Mouse (Mus musculus) liver, embryonic 18 days (tissue): Measurements from ENCODE around the gene Napa. TPM values are rescaled to one million over a fixed set of nuclear protein-coding genes. Genes with fewer than 3 reads are reported as not detected.

ENCODE experiments used
- polyA plus RNA-seq: library from polyadenylated mRNA; depleted of rRNA; stranded (reverse); fragments of >200 nt; gene quantifications from 2 replicates; pipeline ENCODE4 v1.2.3, GENCODE M21; 2012; rRNA removed

Napa gene
- polyA plus RNA-seq = 90.9 and 104 TPM in 2 replicates

DNA sequence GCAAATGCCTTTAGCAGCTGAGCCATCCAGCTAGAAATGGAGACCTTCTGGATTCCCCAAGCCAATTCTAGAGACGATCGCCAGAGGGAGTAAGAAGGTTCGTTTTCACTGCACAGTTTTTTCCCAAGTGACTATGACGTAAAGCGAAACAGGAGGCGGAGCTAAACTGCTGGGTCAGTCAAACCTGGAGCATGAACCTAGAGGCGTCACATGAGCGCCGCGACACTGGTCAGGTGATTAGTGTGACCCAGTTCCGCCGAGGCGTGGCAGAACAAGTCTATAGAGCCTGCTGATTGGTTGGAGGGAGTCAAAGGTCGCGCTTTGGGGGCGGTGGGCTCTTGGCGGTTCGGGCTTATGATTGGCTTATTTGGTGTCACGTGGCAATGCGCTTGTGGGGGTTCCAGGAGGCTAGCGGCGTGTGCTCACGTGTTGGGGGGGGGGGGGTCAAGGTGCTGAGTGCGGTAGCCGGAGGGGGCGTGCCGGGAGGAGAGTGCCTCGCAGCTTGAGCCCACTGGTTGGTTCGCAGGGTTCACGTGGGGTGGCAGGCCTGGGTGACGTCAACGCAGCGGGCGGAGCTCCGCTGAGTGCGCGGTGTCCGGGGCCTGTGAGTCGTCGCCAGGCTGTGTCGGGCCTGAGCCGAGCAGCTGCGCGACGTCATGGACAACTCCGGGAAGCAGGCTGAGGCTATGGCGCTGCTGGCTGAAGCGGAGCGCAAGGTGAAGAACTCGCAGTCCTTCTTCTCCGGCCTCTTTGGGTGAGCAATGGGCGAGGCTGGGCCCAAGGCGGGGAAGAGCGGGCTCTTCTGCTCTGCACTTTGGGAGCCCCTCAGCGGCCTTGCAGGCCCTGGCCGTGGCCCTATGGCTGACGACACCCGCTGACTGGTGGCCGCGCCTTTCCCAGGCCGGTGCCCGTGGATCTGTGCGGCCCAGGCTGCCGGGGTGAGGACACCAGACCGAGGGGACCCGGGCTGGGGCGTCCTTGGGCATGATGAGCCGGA, at the start of gene Napa:
Gene Napa (plus strand): TSS at position 438 of the 997 bp plus-strand sequence.

GRCm38 (mm10) chr7:16061219-16062098, 36.8 kb upstream of the Napa start, which contains the start of gene Zfp541:
Zfp541 (plus strand) TSS chr7:16061814.

GRCm38 (mm10) chr7:16119569-16120261, 21.5 kb downstream of the Napa start, which contains the start of gene Kptn:
Kptn (plus strand) TSS chr7:16119895.

DNA sequence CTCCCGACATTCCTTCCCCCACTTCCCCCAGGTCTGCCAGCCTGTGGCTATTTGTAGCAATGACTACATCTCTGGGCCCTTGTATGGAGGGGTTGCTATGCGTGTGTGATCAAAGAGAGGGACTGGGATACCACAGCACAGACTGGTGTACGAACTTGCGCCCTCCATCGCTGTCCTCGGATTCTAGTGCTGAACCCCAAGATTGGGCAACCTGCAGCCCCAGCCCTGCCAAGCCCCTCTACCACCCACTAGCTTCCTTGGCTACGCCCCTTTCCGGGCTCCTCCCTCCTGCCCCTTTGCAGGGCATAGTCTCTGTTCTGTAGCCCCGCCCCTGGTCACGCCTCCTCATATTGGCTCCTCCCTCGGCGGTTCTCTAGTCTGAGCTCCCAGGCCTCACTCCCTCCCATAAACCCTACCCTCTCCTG, 31.2 kb downstream of the Napa start, which contains the start of gene Slc8a2:
Gene Slc8a2 (plus strand): TSS at position 406 of the 425 bp plus-strand sequence.

Other genes starting within 250 kb of the Napa start
- gene Crx, start 218.5 kb upstream of the Napa start, polyA plus RNA-seq = not detected in 2 replicates
- gene Crxos, start 215.8 kb upstream of the Napa start, polyA plus RNA-seq = not detected in 2 replicates
- gene Selenow, start 176.1 kb upstream of the Napa start, polyA plus RNA-seq = 125 and 142 TPM in 2 replicates
- gene Nop53, start 152.4 kb upstream of the Napa start, polyA plus RNA-seq = 58.0 and 68.6 TPM in 2 replicates
- 2.7 and 3.3 TPM in 2 replicates for gene Ehd2, start 130.9 kb upstream of the Napa start, polyA plus RNA-seq
- 1.3 and 1.5 TPM in 2 replicates for gene Bicra, start 50.5 kb upstream of the Napa start, polyA plus RNA-seq
- gene Zfp541, start 36.6 kb upstream of the Napa start, polyA plus RNA-seq = 0.02 TPM in 2 replicates
- 7.6 and 8.8 TPM in 2 replicates for gene Kptn, start 21.4 kb downstream of the Napa start, polyA plus RNA-seq
- gene Slc8a2, start 31.4 kb downstream of the Napa start, polyA plus RNA-seq = 0.01 and 0.05 TPM in 2 replicates
- gene Meis3, start 76.6 kb downstream of the Napa start, polyA plus RNA-seq = 2.1 and 2.2 TPM in 2 replicates
- gene Dhx34, start 123.6 kb downstream of the Napa start, polyA plus RNA-seq = 4.4 and 4.9 TPM in 2 replicates
- 1.1 and 1.3 TPM in 2 replicates for gene C5ar2, start 145.7 kb downstream of the Napa start, polyA plus RNA-seq
- 7.0 and 8.5 TPM in 2 replicates for gene C5ar1, start 161.1 kb downstream of the Napa start, polyA plus RNA-seq
- gene Inafm1, start 175.2 kb downstream of the Napa start, polyA plus RNA-seq = 7.0 and 8.5 TPM in 2 replicates
- 21.0 and 23.8 TPM in 2 replicates for gene Ccdc9, start 188.3 kb downstream of the Napa start, polyA plus RNA-seq
- 3.8 and 4.3 TPM in 2 replicates for gene Bbc3, start 209.9 kb downstream of the Napa start, polyA plus RNA-seq